In the genomic region with DNA sequence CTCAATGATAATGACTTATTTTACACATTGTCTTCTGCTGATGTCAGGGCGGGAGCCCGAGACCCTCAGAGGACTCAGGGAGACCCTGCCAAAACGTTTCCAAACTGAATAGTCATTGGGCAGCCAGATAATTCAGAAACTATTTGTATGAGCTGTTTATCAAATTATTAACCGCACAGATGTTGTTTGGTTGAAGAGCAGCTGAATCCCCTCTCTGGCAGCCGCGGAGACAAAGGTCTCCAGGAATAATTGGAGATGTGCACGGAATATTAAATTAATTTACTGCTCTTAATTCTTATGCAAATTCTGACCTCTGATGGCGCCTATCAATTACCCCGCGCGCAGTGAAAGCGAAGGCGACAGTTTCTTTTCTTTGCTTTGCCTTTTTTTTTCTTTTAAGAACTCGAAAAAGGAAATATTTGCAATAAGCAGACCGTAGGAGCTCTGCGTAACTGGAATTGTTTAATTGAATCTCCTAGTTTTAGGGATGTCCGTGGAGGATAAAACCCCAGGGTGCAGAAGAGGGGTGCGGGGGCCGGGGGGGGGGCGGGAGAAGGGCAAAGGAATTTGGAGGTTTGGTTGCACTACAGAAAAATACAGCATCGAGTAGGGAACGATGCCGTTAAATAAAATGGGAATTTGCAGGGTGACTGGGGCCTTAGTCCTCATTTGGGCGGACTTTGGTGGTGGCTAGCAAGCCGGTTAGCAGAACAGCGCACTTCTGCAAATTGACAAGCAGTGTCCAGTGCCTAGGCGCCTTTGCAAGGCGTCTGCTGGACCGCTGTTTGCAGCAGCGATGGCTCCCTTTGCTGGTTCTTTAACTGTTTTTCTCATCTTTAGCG, we compare ENCODE assay signal across 9 mouse cellular contexts. TPM values are rescaled to one million over a fixed set of nuclear protein-coding genes. Genes with fewer than 3 reads are reported as not detected.
DNase-seq lines count a peak whose midpoint lies in the region; ATAC-seq lines count a peak whose summit lies in the region.
"Had no signal": no experiment of that assay in that cellular context is flagged by ENCODE, and none has a peak within 500 bp of the region (broad histone marks: within the 10 kb centered on the region; RNA-seq: fewer than 3 reads in every experiment).

No protein-coding gene starts in this region.

- no peaks in the 10 kb centered on the region for H3K9me3 ChIP-seq in forebrain, embryonic 14.5 days (replicated peaks; ENCODE audit: control insufficient read depth, low read length)
- H3K9me3 ChIP-seq in megakaryocyte, embryonic 14.5 days, result 0 out of 2 replicates have a peak, but pooled peaks cover 3% of the 10 kb centered on the region
- H3K9me3 ChIP-seq: liver, embryonic 15.5 days had no signal

- peak overlapping the region; percentile 15 for H3K4me3 ChIP-seq in forebrain, embryonic 14.5 days (ENCODE audit: low read depth, low read length)
- peak overlapping the region; percentile 56 for H3K4me3 ChIP-seq in megakaryocyte, embryonic 14.5 days (replicated peaks)
- H3K4me3 ChIP-seq: liver, embryonic 15.5 days had no signal

- DNase-seq in right cerebral cortex, postnatal 4 days, result peak; percentile 5
- no peak for DNase-seq in right cerebral cortex, postnatal 10 days (ENCODE audit: low spot score in 2 of 2)
- peak; percentile 75 for DNase-seq in forebrain, embryonic 14.5 days (ENCODE audit: low spot score)
- peak; percentile 85 for DNase-seq in retina, postnatal 1 day
- no peak for DNase-seq in ovary, postnatal 14 days (ENCODE audit: low spot score)
- DNase-seq in thymus, postnatal 36 days, result no peak
- no peak for DNase-seq in adrenal gland, postnatal 36 days

- H3K9ac ChIP-seq in forebrain, embryonic 14.5 days (ENCODE audit: low read length), result peak overlapping the region; percentile 56
- H3K9ac ChIP-seq: liver, embryonic 15.5 days had no signal

- peak overlapping the region; percentile 54 for H3K4me2 ChIP-seq in forebrain, embryonic 14.5 days (ENCODE audit: low read length)
- H3K4me2 ChIP-seq: liver, embryonic 15.5 days had no signal

- ATAC-seq in forebrain, embryonic 14.5 days, result peak; percentile 37

- WGBS in forebrain, embryonic 14.5 days, result under 1% methylated on average over 31 of the region's 31 CpGs

- H3K27ac ChIP-seq in forebrain, embryonic 14.5 days (ENCODE audit: low read depth, low read length), result peak overlapping the region; percentile 78
- H3K27ac ChIP-seq: liver, embryonic 15.5 days had no signal

- H3K36me3 ChIP-seq in forebrain, embryonic 14.5 days (ENCODE audit: control insufficient read depth, insufficient read depth, low read length), result no peaks in the 10 kb centered on the region
- H3K36me3 ChIP-seq in megakaryocyte, embryonic 14.5 days (replicated peaks; ENCODE audit: low read length), result no peaks in the 10 kb centered on the region
- H3K36me3 ChIP-seq: liver, embryonic 15.5 days had no signal

- peaks cover 18% of the 10 kb centered on the region for H3K4me1 ChIP-seq in forebrain, embryonic 14.5 days (ENCODE audit: control insufficient read depth, insufficient read depth, low read length)
- H3K4me1 ChIP-seq in megakaryocyte, embryonic 14.5 days, result peaks cover 26% of the 10 kb centered on the region
- H3K4me1 ChIP-seq: liver, embryonic 15.5 days had no signal

- peaks cover 62% of the 10 kb centered on the region for H3K27me3 ChIP-seq in forebrain, embryonic 14.5 days (replicated peaks; ENCODE audit: control insufficient read depth, insufficient read depth, low read length)
- H3K27me3 ChIP-seq in megakaryocyte, embryonic 14.5 days (replicated peaks), result peaks cover 84% of the 10 kb centered on the region

RNA-seq across cellular contexts. Expression of gene Kiz, which starts 22.2 kb away (rescaled TPM):
- polyA plus RNA-seq in forebrain, embryonic 14.5 days (2014; fragmentation: Nextera tagmentation; extraction: Ambion mirVana), result 28.7 and 30.5 TPM in 2 replicates
- 0.77 and 3.5 TPM in 2 replicates for polyA plus RNA-seq in megakaryocyte, embryonic 14.5 days (2012; ENCODE audit: insufficient read depth, low replicate concordance)
- 10 to 100 TPM; 46.4 to 47.3 TPM for total RNA-seq in adrenal gland, postnatal 36 days (2021)

Comparison
In these comparisons a context has a peak if more than half of its experiments do, and no peak if none do; other contexts are left out.
1. DNase-seq: peak in right cerebral cortex, postnatal 4 days (single experiment), forebrain, embryonic 14.5 days (single experiment) and retina, postnatal 1 day (single experiment); none in right cerebral cortex, postnatal 10 days (0 of 2), ovary, postnatal 14 days (single experiment), thymus, postnatal 36 days (0 of 2) and adrenal gland, postnatal 36 days (0 of 2).